Mouse (Mus musculus): ENCODE measurements around the gene Lnpep.

- TF ChIP-seq CTCF (IDR thresholded peaks at IDR 0.05; ENCODE audit: extremely low read depth, insufficient read depth, low read length) (no peak), POLR2A (IDR thresholded peaks at IDR 0.05; ENCODE audit: extremely low read depth, insufficient read depth, low read length) (no peak)
Measured at GRCm38 (mm10) chr17:17622576-17622975, 2.3 kb downstream of the Lnpep start.

Measured in cortical plate, adult 2 months (tissue).